Mouse (Mus musculus): ENCODE data around the gene Ogdh. TPM values are rescaled to one million over a fixed set of nuclear protein-coding genes. Genes with fewer than 3 reads are reported as not detected.
A peak's percentile ranks its signal among the peaks of the same experiment; 100 is the strongest.

Gene Ogdh
- 91.8 and 93.7 TPM in 2 replicates for total RNA-seq (2012; rRNA removed)
- polyA plus RNA-seq (2012; ENCODE audit: insufficient read depth in 1 of 2, insufficient read length in 2 of 2, low read depth in 1 of 2, low replicate concordance in 2 of 2, missing spikeins in 1 of 2) = 100 to 1,000 TPM in 1 of 2 experiments, 10 to 100 TPM in 1; 94.9 to 118 TPM

- peaks cover 35% of the 10 kb centered on the region for H3K79me2 ChIP-seq (ENCODE audit: control insufficient read depth, insufficient read depth, low read length, poor library complexity)
- no peaks in the 10 kb centered on the region for H3K27me3 ChIP-seq (ENCODE audit: control insufficient read depth in 1 of 2, insufficient read depth in 2 of 2, low read length in 2 of 2)
- H3K9me3 ChIP-seq (replicated peaks; ENCODE audit: insufficient read depth, low read length) = no peaks in the 10 kb centered on the region
- peak within 1 kb of the TSS; percentile 84 for H3K9ac ChIP-seq (ENCODE audit: control insufficient read depth, low read depth, low read length, poor library complexity, severe bottlenecking)
- peaks cover 18 to 20% of the 10 kb centered on the region in 2 experiments for H3K4me1 ChIP-seq (ENCODE audit: control insufficient read depth in 1 of 2, insufficient read depth in 2 of 2, low read length in 2 of 2)
- peak within 1 kb of the TSS; percentile 89 for H3K27ac ChIP-seq (ENCODE audit: control insufficient read depth, low read depth, low read length)
- H3K4me3 ChIP-seq (ENCODE audit: control insufficient read depth in 1 of 2, insufficient read depth in 1 of 2, low read depth in 2 of 2, low read length in 2 of 2) = peak within 1 kb of the TSS; percentile 82 to 85
- peaks cover under 1 to 39% of the 10 kb centered on the region in 2 experiments; a peak in 3 of 4 replicates for H3K36me3 ChIP-seq (ENCODE audit: control insufficient read depth in 1 of 2, insufficient read depth in 2 of 2, low read length in 2 of 2)
- DNase-seq (ENCODE audit: low read depth, low spot score) = peak; percentile 100
- TF ChIP-seq TCF12 (IDR thresholded peaks at IDR 0.05; ENCODE audit: low read depth, low read length) (peak; percentile 37; the same call in 1 of the 2 replicates), MAZ (IDR thresholded peaks at IDR 0.05; ENCODE audit: low read depth, low read length) (peak; percentile 52; the same call in 1 of the 2 replicates), MXI1 (IDR thresholded peaks at IDR 0.05; ENCODE audit: low read depth, low read length) (peak; percentile 76), ZKSCAN1 (IDR thresholded peaks at IDR 0.05; ENCODE audit: low read depth, low read length) (no peak), SIN3A (IDR thresholded peaks at IDR 0.05; ENCODE audit: low read length) (peak; percentile 86; the same call in 1 of the 2 replicates), MYB (IDR thresholded peaks at IDR 0.05; ENCODE audit: low read depth, low read length) (no peak), CHD1 (IDR thresholded peaks at IDR 0.05; ENCODE audit: low read depth, low read length) (no peak), RAD21 (IDR thresholded peaks at IDR 0.05; ENCODE audit: low read depth, low read length) (no peak), POLR2AphosphoS2 (IDR thresholded peaks at IDR 0.05; ENCODE audit: low read length) (peak; percentile 82), BHLHE40 (IDR thresholded peaks at IDR 0.05; ENCODE audit: borderline replicate concordance, low read depth, low read length) (no peak), NRF1 (IDR thresholded peaks at IDR 0.05; ENCODE audit: insufficient read depth, low read depth, low read length, poor library complexity, severe bottlenecking) (peak; percentile 53), E2F4 (IDR thresholded peaks at IDR 0.05; ENCODE audit: borderline replicate concordance, low read depth, low read length) (peak; percentile 83; the same call in 1 of the 2 replicates), POLR2AphosphoS5 (IDR thresholded peaks at IDR 0.05; ENCODE audit: borderline replicate concordance, low read depth, low read length) (no peak), MEF2A (IDR thresholded peaks at IDR 0.05; ENCODE audit: extremely low read depth, insufficient replicate concordance, low read depth, low read length, poor library complexity, severe bottlenecking) (no peak), EP300 (IDR thresholded peaks at IDR 0.05; ENCODE audit: low read depth in 1 of 2, low read length in 2 of 2) (no peak), MAFK (IDR thresholded peaks at IDR 0.05; ENCODE audit: borderline replicate concordance, low read depth, low read length) (no peak), CTCF (IDR thresholded peaks at IDR 0.05 in 2 of 3, conservative IDR thresholded peaks at IDR 0.05 in 1 of 3; ENCODE audit: control insufficient read depth in 1 of 3, insufficient read depth in 1 of 3, low read depth in 2 of 3, low read length in 3 of 3, poor library complexity in 1 of 3, severe bottlenecking in 1 of 3) (no peak), MYC (IDR thresholded peaks at IDR 0.05; ENCODE audit: low read depth, low read length) (no peak), UBTF (IDR thresholded peaks at IDR 0.05; ENCODE audit: borderline replicate concordance, insufficient read depth, low read depth, low read length) (0 out of 2 replicates have a peak, but pooled peaks have one; percentile 74), NELFE (IDR thresholded peaks at IDR 0.05; ENCODE audit: low read depth, low read length) (peak; percentile 81), HCFC1 (IDR thresholded peaks at IDR 0.05; ENCODE audit: low read depth, low read length) (peak; percentile 70), USF1 (IDR thresholded peaks at IDR 0.05; ENCODE audit: low read depth, low read length) (peak; percentile 78), ZNF384 (IDR thresholded peaks at IDR 0.05; ENCODE audit: low read depth, low read length) (no peak), SMC3 (IDR thresholded peaks at IDR 0.05; ENCODE audit: low read depth, low read length) (no peak), RCOR1 (IDR thresholded peaks at IDR 0.05; ENCODE audit: low read depth, low read length) (no peak), ELF1 (IDR thresholded peaks at IDR 0.05; ENCODE audit: low read depth, low read length) (peak; percentile 39), GABPA (IDR thresholded peaks at IDR 0.05; ENCODE audit: low read depth, low read length) (no peak), JUND (IDR thresholded peaks at IDR 0.05; ENCODE audit: low read depth, low read length) (no peak), ETS1 (IDR thresholded peaks at IDR 0.05; ENCODE audit: low read depth, low read length) (peak; percentile 81), CHD2 (IDR thresholded peaks at IDR 0.05; ENCODE audit: low read length) (no peak), TAL1 (IDR thresholded peaks at IDR 0.05; ENCODE audit: low read length) (no peak), MAX (IDR thresholded peaks at IDR 0.05; ENCODE audit: low read length) (peak; percentile 86), POLR2A (IDR thresholded peaks at IDR 0.05; ENCODE audit: control insufficient read depth in 1 of 2, insufficient read depth in 1 of 2, low read depth in 1 of 2, low read length in 2 of 2, poor library complexity in 1 of 2) (peak; percentile 90 to 93), ZC3H11A (IDR thresholded peaks at IDR 0.05; ENCODE audit: low read depth, low read length) (no peak), TBP (IDR thresholded peaks at IDR 0.05; ENCODE audit: low read depth, low read length) (peak; percentile 86)
Measured at GRCm38 (mm10) chr11:6291401-6292115, at the start of gene Ogdh. TSS of gene Ogdh (plus strand) at chr11:6291633.
